Mouse (Mus musculus) Patski (cell line): ENCODE measurements around the gene Grik4. TPM values are rescaled to one million over a fixed set of nuclear protein-coding genes. Genes with fewer than 3 reads are reported as not detected.

ENCODE experiments used
- ATAC-seq: fragments of 100-300 bp; one replicate; pipeline ENCODE4 v1.8.0; 2021
- CTCF ChIA-PET: fragments of 350-600 bp; sonication (Branson Sonifier 250); formaldehyde crosslinking; loops from one replicate; lab custom pipeline; 2022; ENCODE audit warnings: inconsistent platforms; lab: Charles Lee
- POLR2A ChIA-PET: fragments of 350-600 bp; sonication (Branson Sonifier 250); formaldehyde crosslinking; loops from one replicate; lab custom pipeline; 2022; ENCODE audit warnings: antibody characterized with exemption, inconsistent platforms; lab: Charles Lee
- DNase-seq: peaks from one replicate; pipeline ENCODE4 v3.0.0-alpha.2; 2011; ENCODE audit warnings: low read depth, low spot score
- H3K27me3 ChIP-seq: fragments of 371-371 bp; one replicate; pipeline ENCODE4 v1.5.1; 2021
- CTCF ChIP-seq: fragments of 100-300 bp; IDR thresholded peaks from one replicate; pipeline ENCODE4 v1.5.1; 2021
- in situ Hi-C: fragments of 300-500 bp; cut with MboI; formaldehyde crosslinking; loops from 3 replicates; pipeline ENCODE4 v1.11.1; 2018; ENCODE audit warnings: low pct_unique_long_range_greater_than_20kb, mixed read lengths
- polyA plus RNA-seq: library from polyadenylated mRNA; unstranded; gene quantifications from one replicate; pipeline ENCODE4 v1.2.3, GENCODE M21; 2021

Grik4 gene
- polyA plus RNA-seq, 1 experiment from 2014 or later = 0.09 TPM

GRCm38 (mm10) chr9:42533041-42533440 lies 411.3 kb downstream of the Grik4 start:
- in situ Hi-C loops = no loop called here
- no peak for TF ChIP-seq CTCF
- ChIA-PET CTCF (no interaction called here), POLR2A (no interaction called here)
- DNase-seq (no peak), ATAC-seq (no peak)
- peaks cover 20% of the 10 kb centered on the region for H3K27me3 ChIP-seq

DNA sequence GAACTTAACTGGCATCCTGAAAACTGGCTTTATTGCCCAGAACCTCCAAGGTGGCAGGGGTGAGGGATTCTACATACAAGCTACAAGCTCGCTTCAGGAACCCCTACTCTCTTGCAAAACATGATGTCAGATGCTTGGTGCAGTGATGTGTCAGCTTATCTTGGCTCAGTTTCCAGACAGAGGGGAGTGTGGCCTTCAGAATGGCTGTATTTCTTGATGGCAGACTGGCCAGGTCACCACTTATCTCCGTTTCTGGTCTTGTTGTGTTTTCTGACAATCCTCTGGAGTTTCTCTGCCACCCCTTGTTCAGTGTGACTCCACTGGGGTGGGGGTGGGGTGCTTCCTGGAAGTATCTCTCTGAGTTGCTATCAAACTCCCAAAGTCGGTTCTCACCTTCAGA lies 412.3 kb downstream of the Grik4 start:
- POLR2A ChIA-PET = no interaction called here
- H3K27me3 ChIP-seq = peaks cover 21% of the 10 kb centered on the region
- in situ Hi-C loops = no loop called here
- TF ChIP-seq CTCF = no peak
- DNase-seq (no peak), ATAC-seq (no peak)
- CTCF ChIA-PET = no interaction called here

GRCm38 (mm10) chr9:42530221-42531152 lies 413.8 kb downstream of the Grik4 start:
- no peak for TF ChIP-seq CTCF
- peaks cover 29% of the 10 kb centered on the region for H3K27me3 ChIP-seq
- POLR2A ChIA-PET = no interaction called here
- in situ Hi-C loops = no loop called here
- CTCF ChIA-PET = interaction anchor here (1.1 kb wide), 1 partner anchor 20 kb away, joined by 3 read pairs; no protein-coding TSS in a partner anchor
- DNase-seq = no peak
- ATAC-seq = no peak

GRCm38 (mm10) chr9:42520587-42521084 lies 423.7 kb downstream of the Grik4 start:
- DNase-seq = no peak
- ChIA-PET POLR2A (no interaction called here), CTCF (no interaction called here)
- TF ChIP-seq CTCF = no peak
- in situ Hi-C loops = no loop called here
- ATAC-seq = no peak
- peaks cover 31% of the 10 kb centered on the region for H3K27me3 ChIP-seq

- no peak for TF ChIP-seq CTCF
- peaks cover 22% of the 10 kb centered on the region for H3K27me3 ChIP-seq
- DNase-seq (no peak), ATAC-seq (no peak)
- CTCF ChIA-PET = no interaction called here
- in situ Hi-C loops = no loop called here
- POLR2A ChIA-PET = interaction anchor here (1.8 kb wide), 1 partner anchor 11 kb away, joined by 5 read pairs; the partner anchor contains the start of gene Tbcel
Observed at GRCm38 (mm10) chr9:42518163-42518562, 426.1 kb downstream of the Grik4 start.

GRCm38 (mm10) chr9:42513159-42513558 lies 431.1 kb downstream of the Grik4 start:
- DNase-seq (no peak), ATAC-seq (no peak)
- TF ChIP-seq CTCF = no peak
- POLR2A ChIA-PET = no interaction called here
- peaks cover 11% of the 10 kb centered on the region for H3K27me3 ChIP-seq
- CTCF ChIA-PET = no interaction called here
- in situ Hi-C loops = no loop called here

- ATAC-seq (no peak), DNase-seq (no peak)
- CTCF ChIA-PET = interaction anchor here (0.6 kb wide), 1 partner anchor 11 kb away, joined by 3 read pairs; no protein-coding TSS in a partner anchor
- H3K27me3 ChIP-seq = peaks cover 17% of the 10 kb centered on the region
- in situ Hi-C loops = no loop called here
- no peak for TF ChIP-seq CTCF
- POLR2A ChIA-PET = no interaction called here
Observed at GRCm38 (mm10) chr9:42512312-42512711, 432.0 kb downstream of the Grik4 start.

DNA sequence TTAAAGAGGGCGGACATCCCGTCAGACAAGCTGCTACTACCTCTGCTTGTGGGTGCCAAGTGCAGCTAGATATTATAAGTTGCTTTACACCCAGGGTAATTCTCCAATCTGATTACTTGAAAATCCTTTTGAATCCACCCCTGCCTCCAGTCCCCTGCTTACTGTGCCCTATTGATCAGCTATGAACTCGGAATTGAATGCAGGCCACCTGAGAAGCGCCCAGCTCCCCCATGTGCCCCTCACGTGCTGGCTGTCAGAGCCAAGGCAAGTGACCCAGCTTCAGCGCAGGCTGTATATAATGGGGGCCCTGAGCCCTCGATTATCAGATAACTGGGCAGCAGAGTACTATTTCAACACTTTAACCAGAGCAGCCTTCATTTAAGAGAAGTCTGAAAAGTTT lies 436.1 kb downstream of the Grik4 start:
- DNase-seq (no peak), ATAC-seq (no peak)
- H3K27me3 ChIP-seq = peaks cover 29% of the 10 kb centered on the region
- POLR2A ChIA-PET = interaction anchor here (1.8 kb wide), 1 partner anchor 10 kb away, joined by 5 read pairs; no protein-coding TSS in a partner anchor
- CTCF ChIA-PET = no interaction called here
- in situ Hi-C loops = no loop called here
- no peak for TF ChIP-seq CTCF

DNA sequence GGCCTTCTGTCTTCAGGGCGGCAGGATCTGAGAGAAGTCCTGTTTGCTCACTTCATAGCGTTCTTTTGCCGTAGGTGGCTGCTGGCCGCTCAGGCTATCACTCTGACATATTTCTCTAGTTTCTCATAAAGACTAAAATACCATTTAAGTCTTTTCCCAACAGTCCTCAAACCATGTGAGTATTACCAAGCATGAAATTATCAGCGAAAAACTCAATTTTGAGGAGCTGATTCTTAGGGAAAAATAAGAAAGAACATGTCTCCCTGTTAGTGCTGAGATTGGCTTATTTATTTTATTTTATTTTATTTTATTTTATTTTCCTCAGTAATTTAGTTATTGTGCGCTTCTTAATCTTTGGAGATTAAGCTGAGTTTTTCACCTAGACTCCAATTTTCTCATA lies 436.6 kb downstream of the Grik4 start, which contains the start of gene Tbcel:
TSS of gene Tbcel (minus strand) at position 101 of the 400 bp plus-strand sequence.
- peaks cover 32% of the 10 kb centered on the region for H3K27me3 ChIP-seq
- ChIA-PET POLR2A (interaction anchor here (1.8 kb wide), 1 partner anchor 11 kb away, joined by 5 read pairs; no protein-coding TSS in a partner anchor), CTCF (no interaction called here)
- in situ Hi-C loops = no loop called here
- ATAC-seq (no peak), DNase-seq (no peak)
- TF ChIP-seq CTCF = no peak

- DNase-seq (no peak), ATAC-seq (no peak)
- in situ Hi-C loops = no loop called here
- H3K27me3 ChIP-seq = peaks cover 39% of the 10 kb centered on the region
- POLR2A ChIA-PET = interaction anchor here (1.8 kb wide), 1 partner anchor 11 kb away, joined by 5 read pairs; no protein-coding TSS in a partner anchor
- CTCF ChIA-PET = interaction anchor here (1.0 kb wide), 1 partner anchor 17 kb away, joined by 4 read pairs; no protein-coding TSS in a partner anchor
- no peak for TF ChIP-seq CTCF
Observed at GRCm38 (mm10) chr9:42507022-42507421, 437.3 kb downstream of the Grik4 start.

- in situ Hi-C loops = no loop called here
- ChIA-PET CTCF (no interaction called here), POLR2A (interaction anchor here (0.6 kb wide), 1 partner anchor 157 kb away, joined by 3 read pairs; no protein-coding TSS in a partner anchor)
- H3K27me3 ChIP-seq = peaks cover 48% of the 10 kb centered on the region
- DNase-seq (no peak), ATAC-seq (no peak)
- no peak for TF ChIP-seq CTCF
Observed at GRCm38 (mm10) chr9:42504971-42505510, 439.3 kb downstream of the Grik4 start.
